Mouse (Mus musculus) midbrain, embryonic 16.5 days (tissue): Measurements from ENCODE around the gene Ppm1g. TPM values are rescaled to one million over a fixed set of nuclear protein-coding genes. Genes with fewer than 3 reads are reported as not detected.
"Not testable (repeated sequence)": the region's sequence is repeated elsewhere in the genome, so short reads cannot be mapped to it uniquely, and the experiment has no call there.

Experiments
- ATAC-seq: fragments of 200-750 bp; cut with Nextera tagmentation; 2 replicates; pipeline ENCODE4 v1.8.0; 2017; ENCODE audit warnings: moderate TSS enrichment
- H3K27ac ChIP-seq: fragments of 300-500 bp; sonication (generic); 2 replicates; pipeline ENCODE4 v1.5.1; 2014; ENCODE audit warnings: mild to moderate bottlenecking, low read length, mixed read lengths
- H3K27me3 ChIP-seq: fragments of 300-500 bp; sonication (generic); 2 replicates; pipeline ENCODE4 v1.6.1; 2014; ENCODE audit warnings: low read depth, low read length, mixed read lengths; ENCODE audit not compliant: control insufficient read depth, insufficient read depth
- H3K36me3 ChIP-seq: fragments of 300-500 bp; sonication (generic); 2 replicates; pipeline ENCODE4 v1.6.1; 2014; ENCODE audit warnings: mild to moderate bottlenecking, low read length, moderate library complexity, mixed read lengths; ENCODE audit not compliant: control insufficient read depth, insufficient read depth
- H3K4me1 ChIP-seq: fragments of 300-500 bp; sonication (generic); 2 replicates; pipeline ENCODE4 v1.6.1; 2014; ENCODE audit warnings: mild to moderate bottlenecking, low read length, mixed read lengths; ENCODE audit not compliant: control insufficient read depth, insufficient read depth
- H3K4me2 ChIP-seq: fragments of 300-500 bp; sonication (generic); 2 replicates; pipeline ENCODE4 v1.6.1; 2014; ENCODE audit warnings: mild to moderate bottlenecking, low read length, mixed read lengths
- H3K4me3 ChIP-seq: fragments of 300-500 bp; sonication (generic); 2 replicates; pipeline ENCODE4 v1.5.1; 2014; ENCODE audit warnings: low read depth, mild to moderate bottlenecking, low read length, moderate library complexity, mixed read lengths
- H3K9ac ChIP-seq: fragments of 300-500 bp; sonication (generic); 2 replicates; pipeline ENCODE4 v1.6.1; 2014; ENCODE audit warnings: low read depth, low read length, mixed read lengths
- H3K9me3 ChIP-seq: fragments of 300-500 bp; sonication (generic); replicated peaks from 2 replicates; pipeline ENCODE4 v1.6.1; 2014; ENCODE audit warnings: mild to moderate bottlenecking, low read length, mixed read lengths; ENCODE audit not compliant: control insufficient read depth, poor library complexity, severe bottlenecking
- WGBS: fragments of 180-500 bp; shearing (Covaris S2); extraction: QIAGEN DNeasy Blood & Tissue Kit; methylation state at CpG from one replicate; pipeline ENCODE4 v1.1.7; 2014; 5-methylcytosine and 5-hydroxymethylcytosine counted together
- polyA plus RNA-seq: library from polyadenylated mRNA; unstranded; fragments of >200 nt; fragmentation: Nextera tagmentation; extraction: Ambion mirVana; gene quantifications from 2 replicates; pipeline ENCODE4 v1.2.1, GENCODE M21; 2015

The Ppm1g gene
- polyA plus RNA-seq, 1 experiment from 2014 or later: 186 TPM

GRCm38 (mm10) chr5:31222696-31223095 lies 2.2 kb upstream of the Ppm1g start:
- no peaks in the 10 kb centered on the region for H3K27me3 ChIP-seq
- WGBS: 98% methylated on average over 9 of the region's 9 CpGs
- ATAC-seq: no peak
- no peak overlapping the region for H3K9ac ChIP-seq
- no peak overlapping the region for H3K27ac ChIP-seq
- no peaks in the 10 kb centered on the region for H3K9me3 ChIP-seq
- no peaks in the 10 kb centered on the region for H3K36me3 ChIP-seq
- H3K4me2 ChIP-seq: no peak overlapping the region
- H3K4me3 ChIP-seq: no peak overlapping the region
- H3K4me1 ChIP-seq: peaks cover 21% of the 10 kb centered on the region

- H3K27me3 ChIP-seq: no peaks in the 10 kb centered on the region
- peak overlapping the region; percentile 99 for H3K4me3 ChIP-seq
Observed at GRCm38 (mm10) chr5:31221304-31221945, 938 bp upstream of the Ppm1g start.

DNA sequence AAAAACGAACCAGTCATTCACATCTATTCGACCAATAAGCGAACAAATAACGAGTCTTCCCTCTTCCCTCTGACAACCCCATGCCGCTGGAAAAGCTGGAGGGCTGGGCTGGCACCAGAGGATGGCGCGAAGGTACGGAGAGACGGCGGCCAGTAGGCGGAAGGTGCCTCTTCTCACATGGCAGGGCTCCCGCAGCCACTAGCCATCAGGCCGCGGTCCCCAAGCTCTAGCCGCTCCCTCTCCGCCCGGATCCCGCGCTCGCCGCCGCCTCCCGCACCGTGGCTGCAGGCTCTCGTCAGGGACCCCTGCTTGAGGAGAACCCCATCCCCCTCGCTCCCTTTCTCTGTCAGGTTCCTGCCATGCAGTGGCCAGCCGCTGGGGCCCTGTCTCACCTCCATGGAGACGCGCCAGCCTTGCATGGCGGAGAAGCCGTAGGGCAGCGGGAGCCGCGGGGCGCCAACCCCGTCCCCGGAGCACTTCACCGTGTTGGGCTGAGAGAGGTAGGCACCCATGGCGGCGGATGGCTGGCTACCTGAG lies 508 bp downstream of the Ppm1g start:
- Histone ChIP-seq H3K27ac (peak overlapping the region; percentile 93), H3K9ac (peak overlapping the region; percentile 94), H3K4me1 (peaks cover 23% of the 10 kb centered on the region), H3K4me3 (peak overlapping the region; percentile 99), H3K27me3 (no peaks in the 10 kb centered on the region), H3K9me3 (no peaks in the 10 kb centered on the region), H3K4me2 (peak overlapping the region; percentile 57), H3K36me3 (no peaks in the 10 kb centered on the region)
- no peak; the same call in 1 of the 2 replicates for ATAC-seq
- 0% methylated on average over 38 of the region's 40 CpGs for WGBS

More at GRCm38 (mm10) chr5:31221304-31221945, 938 bp upstream of the Ppm1g start:
- peak overlapping the region; percentile 57 for H3K4me2 ChIP-seq
- H3K4me1 ChIP-seq: peaks cover 23% of the 10 kb centered on the region
- H3K9ac ChIP-seq: peak overlapping the region; percentile 78
- WGBS: 9% methylated on average over 11 of the region's 11 CpGs
- H3K27ac ChIP-seq: peak overlapping the region; percentile 93
- peak; percentile 56 for ATAC-seq
- H3K36me3 ChIP-seq: no peaks in the 10 kb centered on the region
- no peaks in the 10 kb centered on the region for H3K9me3 ChIP-seq

- Histone ChIP-seq H3K4me3 (peak overlapping the region; percentile 99), H3K9ac (peak overlapping the region; percentile 94), H3K4me1 (peaks cover 23% of the 10 kb centered on the region), H3K36me3 (no peaks in the 10 kb centered on the region), H3K27me3 (no peaks in the 10 kb centered on the region), H3K9me3 (no peaks in the 10 kb centered on the region), H3K4me2 (peak overlapping the region; percentile 57), H3K27ac (peak overlapping the region; percentile 93)
- 2% methylated on average over 11 of the region's 11 CpGs for WGBS
- ATAC-seq: no peak
Observed at GRCm38 (mm10) chr5:31219474-31219873, 1.0 kb downstream of the Ppm1g start.

GRCm38 (mm10) chr5:31219070-31219469 lies 1.4 kb downstream of the Ppm1g start:
- WGBS: 0% methylated on average over 2 of the region's 2 CpGs
- no peak overlapping the region for H3K9ac ChIP-seq
- no peak for ATAC-seq

DNA sequence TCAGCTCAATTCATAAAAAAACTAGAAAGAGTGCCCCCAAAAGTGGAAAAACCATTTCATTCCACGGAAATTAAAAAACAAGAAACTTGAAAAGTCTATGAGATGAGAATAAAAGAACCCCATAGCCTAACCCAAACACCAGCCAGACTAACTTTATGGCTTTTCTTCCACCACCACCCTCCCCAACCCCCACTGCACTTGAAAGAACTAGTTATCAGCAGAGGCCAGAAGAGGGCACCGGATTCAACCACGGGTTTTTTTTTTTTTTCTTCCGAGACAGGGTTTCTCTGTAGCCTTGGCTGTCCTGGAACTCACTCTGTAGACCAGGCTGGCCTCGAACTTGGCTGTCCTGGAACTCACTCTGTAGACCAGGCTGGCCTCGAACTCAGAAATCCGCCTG lies 2.2 kb downstream of the Ppm1g start:
- Histone ChIP-seq H3K4me1 (peaks cover 23% of the 10 kb centered on the region), H3K36me3 (no peaks in the 10 kb centered on the region), H3K4me2 (no peak overlapping the region), H3K27ac (no peak overlapping the region), H3K9me3 (no peaks in the 10 kb centered on the region), H3K4me3 (no peak overlapping the region), H3K9ac (no peak overlapping the region), H3K27me3 (no peaks in the 10 kb centered on the region)
- ATAC-seq: no peak
- WGBS: 62% methylated on average over 5 of the region's 7 CpGs

More at GRCm38 (mm10) chr5:31219070-31219469, 1.4 kb downstream of the Ppm1g start:
- Histone ChIP-seq H3K27me3 (no peaks in the 10 kb centered on the region), H3K4me1 (peaks cover 23% of the 10 kb centered on the region), H3K4me3 (peak overlapping the region; percentile 99), H3K27ac (no peak overlapping the region), H3K4me2 (peak overlapping the region; percentile 57), H3K9me3 (no peaks in the 10 kb centered on the region), H3K36me3 (no peaks in the 10 kb centered on the region)

GRCm38 (mm10) chr5:31216554-31216953 lies 3.9 kb downstream of the Ppm1g start:
- not testable (repeated sequence) for ATAC-seq

GRCm38 (mm10) chr5:31204421-31204820 lies 16.1 kb downstream of the Ppm1g start:
- peaks cover 37% of the 10 kb centered on the region for H3K36me3 ChIP-seq
- WGBS: 93% methylated on average over 6 of the region's 6 CpGs

More at GRCm38 (mm10) chr5:31216554-31216953, 3.9 kb downstream of the Ppm1g start:
- peaks cover 15% of the 10 kb centered on the region for H3K4me1 ChIP-seq
- not testable (repeated sequence) for H3K27me3 ChIP-seq, H3K4me3 ChIP-seq, H3K9ac ChIP-seq, H3K4me2 ChIP-seq, H3K9me3 ChIP-seq, H3K36me3 ChIP-seq, H3K27ac ChIP-seq
- WGBS: 92% methylated on average over 6 of the region's 6 CpGs

DNA sequence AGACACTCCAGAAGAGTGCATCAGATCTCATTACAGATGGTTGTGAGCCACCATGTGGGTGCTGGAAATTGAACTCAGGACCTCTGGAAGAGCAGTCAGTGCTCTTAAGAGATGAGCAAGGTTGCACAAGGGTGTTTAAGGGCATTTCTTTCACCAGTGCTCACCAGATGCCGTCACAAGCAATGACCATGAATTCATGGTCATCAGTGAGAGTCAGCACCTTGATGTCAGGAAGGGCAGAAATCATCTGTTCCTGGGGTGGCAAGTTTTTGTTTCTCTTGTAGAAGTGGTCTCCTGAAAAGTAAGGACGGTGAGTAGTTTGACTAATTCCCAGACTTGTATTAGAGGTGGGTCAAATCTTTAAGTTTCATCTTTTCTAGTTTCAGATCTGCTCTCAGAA lies 16.6 kb downstream of the Ppm1g start:
- no peak overlapping the region for H3K27ac ChIP-seq
- no peak overlapping the region for H3K9ac ChIP-seq
- ATAC-seq: no peak
- peaks cover 43% of the 10 kb centered on the region for H3K36me3 ChIP-seq
- H3K4me3 ChIP-seq: no peak overlapping the region
- peaks cover 16% of the 10 kb centered on the region for H3K4me1 ChIP-seq
- H3K4me2 ChIP-seq: no peak overlapping the region
- H3K9me3 ChIP-seq: peaks cover 5% of the 10 kb centered on the region
- H3K27me3 ChIP-seq: no peaks in the 10 kb centered on the region
- 98% methylated on average over 2 of the region's 2 CpGs for WGBS

More at GRCm38 (mm10) chr5:31204421-31204820, 16.1 kb downstream of the Ppm1g start:
- peaks cover 5% of the 10 kb centered on the region for H3K9me3 ChIP-seq
- ATAC-seq: no peak
- no peak overlapping the region for H3K27ac ChIP-seq
- H3K4me1 ChIP-seq: peaks cover 16% of the 10 kb centered on the region
- H3K4me2 ChIP-seq: no peak overlapping the region
- no peak overlapping the region for H3K9ac ChIP-seq
- no peak overlapping the region for H3K4me3 ChIP-seq
- no peaks in the 10 kb centered on the region for H3K27me3 ChIP-seq
